Mouse (Mus musculus): ENCODE data around the gene Fam186b. TPM values are rescaled to one million over a fixed set of nuclear protein-coding genes. Genes with fewer than 3 reads are reported as not detected.

Gene Fam186b
- polyA plus RNA-seq, 1 experiment from 2014 or later = 0.62 TPM

DNA sequence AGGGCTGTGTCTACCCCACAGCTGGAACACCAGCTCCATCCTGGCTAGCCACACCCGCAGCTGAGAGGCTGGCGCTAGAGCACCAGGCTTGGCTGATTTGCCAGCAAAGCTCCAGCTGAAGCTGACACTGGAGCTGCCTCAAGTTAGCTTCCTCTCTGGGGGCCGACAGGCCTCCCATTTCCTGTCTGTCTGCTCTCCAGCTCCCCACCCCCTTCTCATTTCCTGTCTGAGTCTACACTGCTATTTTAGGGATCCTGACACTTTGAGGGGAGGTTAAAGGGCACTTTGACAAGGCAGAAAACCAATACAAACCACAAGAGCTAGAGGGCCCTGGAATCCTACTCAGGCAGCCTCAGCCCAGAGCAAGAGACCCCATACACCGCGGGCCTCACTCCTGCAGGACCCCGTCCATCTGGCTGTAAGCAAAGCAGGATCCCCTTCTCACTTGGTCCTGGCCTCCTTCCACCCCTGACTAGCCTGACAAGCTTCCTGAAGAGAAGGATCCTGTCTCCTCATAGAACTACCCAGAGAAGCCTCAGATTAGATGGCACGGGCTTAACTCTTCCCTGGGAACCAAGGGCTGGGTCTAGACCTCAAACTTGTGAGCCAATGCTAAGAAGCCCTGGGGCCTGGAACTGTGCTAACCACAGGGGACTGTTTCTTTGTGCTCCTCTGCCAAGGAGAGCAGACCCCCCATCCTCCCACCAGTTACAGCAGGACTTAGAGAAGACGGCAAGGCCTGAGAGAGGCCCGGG lies 37.4 kb upstream of the Fam186b start:
- peak overlapping the region; percentile 8 for H3K27ac ChIP-seq
- no peak overlapping the region for H3K9ac ChIP-seq
- H3K4me3 ChIP-seq = no peak overlapping the region
- 70% methylated on average over 9 of the region's 9 CpGs for WGBS
- H3K9me3 ChIP-seq = no peaks in the 10 kb centered on the region
- H3K4me2 ChIP-seq = no peak overlapping the region
- no peak for ATAC-seq (replicated peaks)
- no peaks in the 10 kb centered on the region for H3K4me1 ChIP-seq
- H3K36me3 ChIP-seq (replicated peaks) = no peaks in the 10 kb centered on the region
- H3K27me3 ChIP-seq (replicated peaks) = no peaks in the 10 kb centered on the region

DNA sequence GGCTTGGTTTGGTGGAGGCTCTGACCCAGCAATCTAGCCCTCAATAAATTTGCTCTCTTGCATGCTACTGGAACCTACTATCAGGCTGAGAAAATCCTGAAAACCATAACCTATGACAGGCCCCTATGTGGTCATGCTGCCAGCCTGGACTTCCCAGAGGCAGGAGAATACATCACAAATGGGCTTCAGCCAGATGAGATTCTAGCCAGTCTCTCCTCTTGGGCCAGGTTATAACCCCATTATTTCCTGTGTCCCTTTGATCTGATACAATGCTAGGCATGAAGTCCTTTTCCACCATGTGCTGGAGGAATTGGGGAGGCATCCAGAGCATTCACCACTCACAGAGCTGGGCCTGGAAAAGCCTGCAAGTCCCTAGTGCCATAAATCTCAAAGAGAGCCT lies 36.4 kb upstream of the Fam186b start:
- Histone ChIP-seq H3K4me3 (no peak overlapping the region), H3K9ac (no peak overlapping the region), H3K36me3 (replicated peaks) (0 out of 2 replicates have a peak, but pooled peaks cover 5% of the 10 kb centered on the region), H3K27ac (peak overlapping the region; percentile 4; the same call in 1 of the 2 replicates), H3K4me1 (no peaks in the 10 kb centered on the region), H3K4me2 (no peak overlapping the region), H3K9me3 (no peaks in the 10 kb centered on the region), H3K27me3 (replicated peaks) (no peaks in the 10 kb centered on the region)
- ATAC-seq (replicated peaks) = no peak

DNA sequence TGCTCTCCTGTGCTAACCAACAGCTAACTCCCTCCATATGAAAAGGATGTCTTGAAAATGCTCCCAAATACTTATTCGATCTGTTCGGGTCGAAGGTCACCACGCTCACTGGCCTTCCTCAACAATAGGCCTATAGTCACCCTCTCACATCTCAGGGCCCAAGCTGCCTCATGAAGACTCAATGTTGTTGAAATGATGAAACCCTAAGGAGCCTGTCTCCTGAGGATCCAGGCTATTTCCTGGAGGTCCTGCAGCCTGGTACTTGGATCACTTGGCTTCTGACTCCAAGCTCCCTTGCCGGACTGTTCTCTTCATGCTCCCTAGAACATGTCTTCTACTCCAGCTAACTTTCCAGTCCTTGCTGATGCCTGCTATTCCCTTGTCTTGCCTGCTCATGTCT lies 35.7 kb upstream of the Fam186b start:
- Histone ChIP-seq H3K36me3 (replicated peaks) (0 out of 2 replicates have a peak, but pooled peaks cover 5% of the 10 kb centered on the region), H3K27ac (no peak overlapping the region), H3K9me3 (no peaks in the 10 kb centered on the region), H3K4me1 (no peaks in the 10 kb centered on the region), H3K4me3 (no peak overlapping the region), H3K4me2 (no peak overlapping the region), H3K9ac (no peak overlapping the region), H3K27me3 (replicated peaks) (no peaks in the 10 kb centered on the region)
- no peak for ATAC-seq (replicated peaks)
- 52% methylated on average over 5 of the region's 5 CpGs for WGBS

DNA sequence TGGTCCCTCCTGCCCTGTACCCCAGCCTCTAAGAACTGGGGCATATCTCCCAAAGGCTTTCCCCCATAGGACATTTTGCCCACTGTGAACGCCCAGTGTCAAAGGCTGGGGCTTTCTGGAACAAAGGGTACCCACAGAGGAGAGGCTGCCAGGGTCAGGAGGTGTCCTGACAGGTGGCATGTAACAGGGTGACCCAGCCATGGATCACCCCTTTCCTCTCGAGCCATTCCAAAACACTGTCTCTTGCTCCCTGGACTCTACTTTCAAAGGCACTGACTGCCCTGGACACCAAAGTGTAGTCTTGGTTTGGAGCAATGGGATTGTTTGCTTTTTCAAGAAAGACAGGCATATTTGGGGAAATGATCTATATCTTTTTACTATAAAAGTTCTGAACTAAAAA lies 34.6 kb upstream of the Fam186b start:
- WGBS = 64% methylated on average over 2 of the region's 2 CpGs
- no peak for ATAC-seq (replicated peaks)
- no peak overlapping the region for H3K4me3 ChIP-seq
- no peaks in the 10 kb centered on the region for H3K27me3 ChIP-seq (replicated peaks)
- H3K4me1 ChIP-seq = no peaks in the 10 kb centered on the region
- H3K36me3 ChIP-seq (replicated peaks) = 0 out of 2 replicates have a peak, but pooled peaks cover 8% of the 10 kb centered on the region
- H3K9me3 ChIP-seq = no peaks in the 10 kb centered on the region
- no peak overlapping the region for H3K4me2 ChIP-seq
- no peak overlapping the region for H3K27ac ChIP-seq
- no peak overlapping the region for H3K9ac ChIP-seq

DNA sequence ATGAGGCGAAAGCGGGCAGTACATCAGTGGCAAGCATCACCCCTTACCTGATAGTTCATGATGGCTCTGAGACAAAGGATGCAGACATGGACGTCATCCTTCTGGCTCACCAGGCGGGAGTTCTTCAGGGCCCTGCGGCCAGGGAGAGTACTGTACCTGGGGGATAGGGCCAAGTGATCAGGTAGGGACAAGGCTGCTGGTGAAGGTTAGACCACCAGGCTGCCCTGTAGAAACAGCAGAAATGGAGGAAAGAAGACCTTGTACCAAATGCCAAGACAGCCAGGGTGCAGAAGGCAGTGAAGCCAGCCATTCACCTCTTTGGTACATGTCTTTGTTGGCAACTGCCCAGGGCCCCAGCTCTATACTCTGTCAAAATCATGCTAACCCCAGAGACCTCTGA lies 32.3 kb upstream of the Fam186b start:
- H3K9ac ChIP-seq = no peak overlapping the region
- H3K4me2 ChIP-seq = no peak overlapping the region
- H3K36me3 ChIP-seq (replicated peaks) = 0 out of 2 replicates have a peak, but pooled peaks cover 14% of the 10 kb centered on the region
- no peaks in the 10 kb centered on the region for H3K9me3 ChIP-seq
- no peak overlapping the region for H3K4me3 ChIP-seq
- no peak for ATAC-seq (replicated peaks)
- H3K4me1 ChIP-seq = no peaks in the 10 kb centered on the region
- no peak overlapping the region for H3K27ac ChIP-seq
- no peaks in the 10 kb centered on the region for H3K27me3 ChIP-seq (replicated peaks)
- 94% methylated on average over 5 of the region's 5 CpGs for WGBS

DNA sequence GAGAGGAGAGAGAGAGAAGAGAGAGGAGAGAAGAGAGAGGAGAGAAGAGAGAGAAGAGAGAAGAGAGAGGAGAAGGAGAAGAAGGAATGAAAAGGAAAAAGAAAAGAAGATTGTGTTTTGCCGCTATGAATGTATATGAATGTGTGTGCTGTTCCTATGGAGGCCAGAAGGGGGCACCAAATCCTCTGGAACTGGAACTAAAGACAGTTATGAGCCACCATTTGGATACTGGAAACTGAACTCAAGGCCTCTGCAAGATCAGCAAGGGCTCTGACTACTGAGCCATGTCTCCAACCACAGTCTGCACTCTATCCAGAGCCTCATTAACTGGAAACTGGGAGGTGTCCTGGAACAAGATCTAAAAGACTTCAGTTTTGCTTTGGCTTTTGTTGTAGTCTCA lies 31.3 kb upstream of the Fam186b start:
- no peak overlapping the region for H3K27ac ChIP-seq
- 60% methylated on average over 1 of the region's 1 CpGs for WGBS
- H3K9me3 ChIP-seq = no peaks in the 10 kb centered on the region

DNA sequence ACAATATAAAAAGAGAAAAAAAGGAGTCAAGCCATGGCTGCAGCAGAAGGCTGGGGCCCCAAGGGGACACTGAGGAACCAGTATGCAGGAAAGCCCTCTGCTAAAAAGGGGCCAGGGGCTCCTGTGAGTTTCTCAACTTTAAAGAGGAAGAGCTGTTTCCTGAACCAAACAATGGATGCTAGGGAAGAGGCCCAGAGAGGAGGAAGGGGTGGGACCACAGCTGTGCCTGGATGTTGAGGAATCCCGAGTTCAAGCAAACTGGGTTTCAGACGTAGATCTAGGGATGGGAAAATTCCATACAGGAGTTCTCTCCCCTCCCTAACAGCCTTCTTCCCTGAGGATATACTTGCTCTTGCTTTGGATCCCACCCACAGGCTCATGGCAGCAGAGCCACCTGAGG lies 30.7 kb upstream of the Fam186b start:
- H3K36me3 ChIP-seq (replicated peaks) = 0 out of 2 replicates have a peak, but pooled peaks cover 21% of the 10 kb centered on the region
- H3K4me2 ChIP-seq = no peak overlapping the region
- no peaks in the 10 kb centered on the region for H3K4me1 ChIP-seq
- H3K9me3 ChIP-seq = no peaks in the 10 kb centered on the region
- H3K9ac ChIP-seq = no peak overlapping the region
- WGBS = 62% methylated on average over 2 of the region's 2 CpGs
- no peak overlapping the region for H3K27ac ChIP-seq
- no peaks in the 10 kb centered on the region for H3K27me3 ChIP-seq (replicated peaks)
- H3K4me3 ChIP-seq = no peak overlapping the region
- ATAC-seq (replicated peaks) = no peak

More for the DNA sequence above, 31.3 kb upstream of the Fam186b start:
- Histone ChIP-seq H3K27me3 (replicated peaks) (no peaks in the 10 kb centered on the region), H3K36me3 (replicated peaks) (0 out of 2 replicates have a peak, but pooled peaks cover 18% of the 10 kb centered on the region), H3K9ac (no peak overlapping the region), H3K4me2 (no peak overlapping the region), H3K4me3 (no peak overlapping the region), H3K4me1 (no peaks in the 10 kb centered on the region)
- no peak for ATAC-seq (replicated peaks)

DNA sequence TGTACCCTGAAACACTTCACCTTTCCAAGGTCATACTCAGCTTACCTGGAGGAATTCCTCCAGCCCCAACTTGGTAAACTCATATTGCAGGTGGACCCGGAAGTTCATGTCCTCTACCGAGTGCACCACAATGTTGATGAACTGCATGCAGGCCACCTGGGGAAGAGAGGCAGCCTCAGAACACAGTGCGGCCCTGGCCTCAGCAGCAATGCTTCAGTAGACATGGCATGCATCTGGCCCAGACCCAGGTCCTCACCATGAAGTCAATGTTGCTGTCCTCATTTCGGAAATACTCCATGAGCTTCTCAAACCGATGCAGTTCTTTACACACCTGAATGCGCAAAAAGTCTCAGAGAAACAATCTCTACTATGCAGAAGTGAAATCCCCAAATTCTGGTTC lies 29.9 kb upstream of the Fam186b start:
- Histone ChIP-seq H3K27me3 (replicated peaks) (no peaks in the 10 kb centered on the region), H3K9me3 (no peaks in the 10 kb centered on the region), H3K4me3 (no peak overlapping the region), H3K9ac (no peak overlapping the region), H3K27ac (no peak overlapping the region), H3K36me3 (replicated peaks) (0 out of 2 replicates have a peak, but pooled peaks cover 28% of the 10 kb centered on the region), H3K4me2 (no peak overlapping the region), H3K4me1 (no peaks in the 10 kb centered on the region)
- 91% methylated on average over 6 of the region's 6 CpGs for WGBS
- no peak for ATAC-seq (replicated peaks)

DNA sequence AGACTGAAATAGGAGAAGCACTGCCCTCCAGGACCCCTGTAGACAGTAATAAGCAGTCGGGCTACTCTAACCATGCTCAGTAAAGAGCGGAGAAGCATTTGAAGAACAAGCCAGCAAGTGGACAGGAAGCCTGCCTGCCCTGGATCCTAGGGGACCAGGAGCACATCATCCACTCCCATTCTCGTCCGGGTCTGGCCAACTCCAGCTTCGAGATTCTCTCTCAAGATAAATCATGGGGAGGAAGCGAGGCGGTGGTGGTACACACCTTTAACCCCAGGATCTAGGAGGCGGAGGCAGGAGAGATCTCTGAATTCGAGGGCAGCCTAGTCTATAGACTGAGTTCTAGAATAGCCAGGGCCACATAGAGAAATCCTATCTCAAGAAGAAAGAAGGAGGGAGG lies 28.5 kb upstream of the Fam186b start:
- H3K9me3 ChIP-seq = no peaks in the 10 kb centered on the region
- no peak overlapping the region for H3K27ac ChIP-seq
- ATAC-seq (replicated peaks) = no peak
- WGBS = 89% methylated on average over 9 of the region's 9 CpGs
- no peak overlapping the region for H3K9ac ChIP-seq
- H3K27me3 ChIP-seq (replicated peaks) = no peaks in the 10 kb centered on the region
- H3K36me3 ChIP-seq (replicated peaks) = peaks cover 28% of the 10 kb centered on the region; the same call in 1 of the 2 replicates
- no peak overlapping the region for H3K4me2 ChIP-seq
- H3K4me3 ChIP-seq = no peak overlapping the region
- H3K4me1 ChIP-seq = no peaks in the 10 kb centered on the region

DNA sequence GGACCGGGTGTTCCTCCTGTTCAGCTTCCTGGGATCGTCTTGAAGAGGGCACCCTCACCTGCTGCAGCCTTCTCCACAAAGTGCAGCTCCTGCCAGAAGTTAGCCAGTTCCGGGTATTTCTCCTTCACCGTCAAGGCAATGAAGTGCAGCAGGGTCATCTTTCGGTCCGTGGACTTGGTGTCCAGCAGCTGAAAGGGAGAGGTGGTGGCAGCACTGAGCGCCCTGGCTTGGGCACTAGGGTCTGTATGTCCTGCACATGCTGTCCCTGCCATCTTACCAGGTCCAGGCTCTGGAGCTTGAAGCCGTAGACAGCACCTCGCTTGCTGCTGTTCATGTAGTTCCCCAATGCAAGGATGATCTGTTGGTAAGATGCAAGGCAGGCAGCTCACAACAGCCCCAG lies 25.3 kb upstream of the Fam186b start:
- Histone ChIP-seq H3K4me3 (no peak overlapping the region), H3K27ac (no peak overlapping the region)
- WGBS = 87% methylated on average over 9 of the region's 9 CpGs

DNA sequence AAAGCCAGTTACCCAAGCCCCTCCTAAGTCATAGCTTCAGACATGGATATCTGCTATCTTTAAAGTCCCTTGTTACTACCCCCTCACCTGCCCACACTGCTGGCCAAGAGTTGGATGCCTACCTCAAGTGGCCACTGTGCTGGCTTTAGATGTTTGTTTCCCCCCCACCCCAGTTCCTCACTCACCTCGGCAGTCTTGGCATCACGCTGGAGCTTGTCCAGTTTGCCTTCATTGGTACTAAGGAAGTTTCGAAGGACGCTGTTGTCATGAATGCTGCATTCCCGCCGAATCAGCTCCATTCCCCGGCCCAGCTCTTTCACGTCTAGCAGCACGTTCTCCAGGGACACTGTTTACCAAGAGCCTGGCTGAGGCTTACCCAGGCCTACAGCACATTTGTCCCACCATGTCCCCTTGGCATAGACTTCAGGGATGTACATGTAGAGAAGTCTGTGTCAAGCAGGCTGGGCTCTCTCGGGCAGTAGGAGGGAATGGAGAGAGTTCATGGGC lies 24.5 kb upstream of the Fam186b start:
- H3K4me2 ChIP-seq = no peak overlapping the region
- no peaks in the 10 kb centered on the region for H3K27me3 ChIP-seq (replicated peaks)
- peaks cover 46% of the 10 kb centered on the region for H3K36me3 ChIP-seq (replicated peaks)
- no peak overlapping the region for H3K27ac ChIP-seq
- H3K4me1 ChIP-seq = no peaks in the 10 kb centered on the region; the same call in 1 of the 2 replicates
- 80% methylated on average over 10 of the region's 10 CpGs for WGBS
- no peak overlapping the region for H3K4me3 ChIP-seq
- H3K9me3 ChIP-seq = no peaks in the 10 kb centered on the region
- ATAC-seq (replicated peaks) = no peak
- H3K9ac ChIP-seq = no peak overlapping the region

More for the DNA sequence above, 25.3 kb upstream of the Fam186b start:
- H3K27me3 ChIP-seq (replicated peaks) = no peaks in the 10 kb centered on the region
- H3K9me3 ChIP-seq = no peaks in the 10 kb centered on the region
- H3K4me2 ChIP-seq = no peak overlapping the region
- H3K36me3 ChIP-seq (replicated peaks) = peaks cover 41% of the 10 kb centered on the region
- no peak for ATAC-seq (replicated peaks)
- H3K4me1 ChIP-seq = no peaks in the 10 kb centered on the region; the same call in 1 of the 2 replicates
- no peak overlapping the region for H3K9ac ChIP-seq

DNA sequence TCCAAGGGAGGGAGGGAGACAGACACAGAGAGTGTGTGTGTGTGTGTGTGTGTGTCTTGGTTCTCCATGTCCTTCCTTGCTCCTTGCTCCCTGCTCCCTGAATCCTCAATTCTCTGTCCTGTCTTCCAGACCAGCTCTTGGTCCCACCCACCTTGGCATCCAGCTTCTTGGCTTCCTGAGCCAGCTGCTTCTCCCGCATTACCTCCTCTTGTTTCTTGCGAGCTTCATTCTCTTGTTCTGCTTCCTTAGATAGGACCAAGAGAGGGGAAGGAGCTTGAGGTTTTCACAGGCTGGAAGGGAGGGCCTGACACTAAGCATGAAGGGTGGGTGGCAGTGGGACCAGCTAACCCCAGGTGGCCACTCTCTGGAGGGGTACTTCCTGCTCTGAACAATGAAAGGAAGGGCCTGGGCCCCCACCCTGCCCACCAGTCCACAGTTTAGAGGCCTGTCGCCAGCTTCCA lies 23.8 kb upstream of the Fam186b start:
- H3K9me3 ChIP-seq = no peaks in the 10 kb centered on the region
- H3K4me3 ChIP-seq = no peak overlapping the region
- H3K27me3 ChIP-seq (replicated peaks) = no peaks in the 10 kb centered on the region
- H3K4me1 ChIP-seq = no peaks in the 10 kb centered on the region; the same call in 1 of the 2 replicates
- peaks cover 53% of the 10 kb centered on the region for H3K36me3 ChIP-seq (replicated peaks)
- H3K4me2 ChIP-seq = no peak overlapping the region
- H3K27ac ChIP-seq = no peak overlapping the region
- 62% methylated on average over 3 of the region's 3 CpGs for WGBS
- no peak overlapping the region for H3K9ac ChIP-seq
- ATAC-seq (replicated peaks) = no peak
